Comparison of ENCODE assay signal across 7 mouse cellular contexts in genomic region chr11:63350123-63350696, GRCm38 (mm10).
DNase-seq lines count a peak whose midpoint lies in the region; ATAC-seq and TF ChIP-seq lines count a peak whose summit lies in the region.

No protein-coding gene starts in this region.

- no peak overlapping the region for H3K4me2 ChIP-seq in liver, postnatal 0 days (ENCODE audit: low read depth, low read length)
- H3K4me2 ChIP-seq in forebrain, embryonic 13.5 days = 0 out of 2 replicates have a peak overlapping the region, but pooled peaks have one; percentile 0
- H3K4me2 ChIP-seq in hindbrain, embryonic 13.5 days = no peak overlapping the region

- H3K9me3 ChIP-seq in liver, postnatal 0 days (ENCODE audit: low read length) = no peaks in the 10 kb centered on the region
- H3K9me3 ChIP-seq in forebrain, embryonic 13.5 days (replicated peaks) = no peaks in the 10 kb centered on the region
- no peaks in the 10 kb centered on the region for H3K9me3 ChIP-seq in hindbrain, embryonic 13.5 days

- ATAC-seq in liver, postnatal 0 days = no peak
- ATAC-seq in forebrain, embryonic 13.5 days = peak; percentile 65; the same call in 1 of the 2 replicates
- no peak for ATAC-seq in hindbrain, embryonic 13.5 days (ENCODE audit: low FRiP score)

- TF ChIP-seq EP300 in liver, postnatal 0 days (IDR thresholded peaks at IDR 0.05; ENCODE audit: low read depth) = peak; percentile 49; the same call in 1 of the 2 replicates

- WGBS in liver, postnatal 0 days (ENCODE audit: insufficient replicate concordance) = 35% methylated on average over 7 of the region's 7 CpGs
- WGBS in forebrain, embryonic 13.5 days = 7% methylated on average over 7 of the region's 7 CpGs
- WGBS in hindbrain, embryonic 13.5 days = 19% methylated on average over 7 of the region's 7 CpGs

- peak overlapping the region; percentile 48; the same call in 1 of the 2 replicates for H3K27ac ChIP-seq in liver, postnatal 0 days (ENCODE audit: low read depth)
- peak overlapping the region; percentile 31; the same call in 1 of the 2 replicates for H3K27ac ChIP-seq in forebrain, embryonic 13.5 days
- peak overlapping the region; percentile 13; the same call in 1 of the 2 replicates for H3K27ac ChIP-seq in hindbrain, embryonic 13.5 days
- no peak overlapping the region for H3K27ac ChIP-seq in layer of hippocampus, adult 2 months

- no peak overlapping the region for H3K4me3 ChIP-seq in liver, postnatal 0 days (ENCODE audit: low read depth, low read length)
- H3K4me3 ChIP-seq in forebrain, embryonic 13.5 days = no peak overlapping the region
- no peak overlapping the region for H3K4me3 ChIP-seq in hindbrain, embryonic 13.5 days
- H3K4me3 ChIP-seq in layer of hippocampus, adult 2 months = no peak overlapping the region

- no peak for DNase-seq in liver, postnatal 0 days
- no peak for DNase-seq in liver
- DNase-seq in skeletal muscle tissue, adult 2 months (ENCODE audit: low read depth, low spot score) = peak; percentile 7
- DNase-seq in cerebellum, adult 18-20 months = no peak
- no peak for DNase-seq in layer of hippocampus, adult 2 months (ENCODE audit: low spot score in 2 of 2)

- no peaks in the 10 kb centered on the region for H3K27me3 ChIP-seq in liver, postnatal 0 days (ENCODE audit: insufficient read depth, low read length)
- peaks cover 5% of the 10 kb centered on the region for H3K27me3 ChIP-seq in forebrain, embryonic 13.5 days
- no peaks in the 10 kb centered on the region for H3K27me3 ChIP-seq in hindbrain, embryonic 13.5 days

- H3K36me3 ChIP-seq in liver, postnatal 0 days (replicated peaks; ENCODE audit: insufficient read depth, low read length) = no peaks in the 10 kb centered on the region
- H3K36me3 ChIP-seq in forebrain, embryonic 13.5 days (ENCODE audit: poor library complexity, severe bottlenecking) = no peaks in the 10 kb centered on the region
- no peaks in the 10 kb centered on the region for H3K36me3 ChIP-seq in hindbrain, embryonic 13.5 days

- TF ChIP-seq CTCF in liver, postnatal 0 days (IDR thresholded peaks at IDR 0.05; ENCODE audit: low read depth) = no peak
- TF ChIP-seq CTCF in layer of hippocampus, adult 2 months (conservative IDR thresholded peaks at IDR 0.05) = no peak

- H3K9ac ChIP-seq in liver, postnatal 0 days (replicated peaks) = no peak overlapping the region
- H3K9ac ChIP-seq in forebrain, embryonic 13.5 days = no peak overlapping the region
- H3K9ac ChIP-seq in hindbrain, embryonic 13.5 days = no peak overlapping the region

- H3K4me1 ChIP-seq in liver, postnatal 0 days (ENCODE audit: insufficient read depth) = no peaks in the 10 kb centered on the region
- H3K4me1 ChIP-seq in forebrain, embryonic 13.5 days = peaks cover 16% of the 10 kb centered on the region
- H3K4me1 ChIP-seq in hindbrain, embryonic 13.5 days (replicated peaks) = peaks cover 11% of the 10 kb centered on the region; the same call in 1 of the 2 replicates
